Mouse (Mus musculus) MEL (cell line): ENCODE measurements around the gene Zbtb14. TPM values are rescaled to one million over a fixed set of nuclear protein-coding genes. Genes with fewer than 3 reads are reported as not detected.

Experiments used
- DNase-seq: peaks from one replicate; pipeline ENCODE4 v3.0.0; 2011; ENCODE audit warnings: low read depth, low spot score
- H3K27ac ChIP-seq: 2 replicates; pipeline ENCODE4 v1.5.1; 2012; ENCODE audit warnings: low read depth, mild to moderate bottlenecking, control low read depth, low read length, moderate library complexity; ENCODE audit not compliant: control insufficient read depth
- H3K27me3 ChIP-seq, 2 experiments: fragments of 150-350 bp in 1 of 2; sonication (generic) in 1 of 2; 2 replicates each; pipeline ENCODE4 v1.6.1; 2012; ENCODE audit warnings: low read length in 2 of 2, mild to moderate bottlenecking in 2 of 2, improper control_type of control experiment in 1 of 2, moderate library complexity in 1 of 2; ENCODE audit not compliant: insufficient read depth in 2 of 2, control insufficient read depth in 1 of 2
- H3K36me3 ChIP-seq, 2 experiments: 2 replicates each; pipeline ENCODE4 v1.6.1; 2012 to 2014; ENCODE audit warnings: low read length in 2 of 2, improper control_type of control experiment in 1 of 2, inconsistent platforms in 1 of 2, mild to moderate bottlenecking in 1 of 2; ENCODE audit not compliant: insufficient read depth in 2 of 2, control insufficient read depth in 1 of 2
- H3K4me1 ChIP-seq, 2 experiments: fragments of 150-350 bp in 1 of 2; sonication (generic) in 1 of 2; 2 replicates each; pipeline ENCODE4 v1.6.1; 2012; ENCODE audit warnings: low read length in 2 of 2, improper control_type of control experiment in 1 of 2, mild to moderate bottlenecking in 1 of 2; ENCODE audit not compliant: insufficient read depth in 2 of 2, control insufficient read depth in 1 of 2
- H3K4me3 ChIP-seq, 2 experiments: fragments of 150-350 bp in 1 of 2; sonication (generic) in 1 of 2; 2 replicates each; pipeline ENCODE4 v1.5.1; 2012; ENCODE audit warnings: low read depth in 2 of 2, low read length in 2 of 2, mild to moderate bottlenecking in 2 of 2, moderate library complexity in 2 of 2, control low read depth in 1 of 2, improper control_type of control experiment in 1 of 2; ENCODE audit not compliant: control insufficient read depth in 1 of 2, insufficient read depth in 1 of 2
- H3K79me2 ChIP-seq: 2 replicates; pipeline ENCODE4 v1.6.1; 2012; ENCODE audit warnings: mild to moderate bottlenecking, low read length, moderate library complexity; ENCODE audit not compliant: control insufficient read depth, poor library complexity, insufficient read depth
- H3K9ac ChIP-seq: 2 replicates; pipeline ENCODE4 v1.6.1; 2012; ENCODE audit warnings: low read depth, mild to moderate bottlenecking, control low read depth, low read length, moderate library complexity; ENCODE audit not compliant: control insufficient read depth, poor library complexity, severe bottlenecking
- H3K9me3 ChIP-seq: fragments of 150-350 bp; sonication (generic); replicated peaks from 2 replicates; pipeline ENCODE4 v1.6.1; 2012; ENCODE audit warnings: mild to moderate bottlenecking, low read length, improper control_type of control experiment, moderate library complexity; ENCODE audit not compliant: insufficient read depth
- BHLHE40 ChIP-seq: IDR thresholded peaks from 2 replicates; pipeline ENCODE4 v1.6.1; 2012; ENCODE audit warnings: low read depth, mild to moderate bottlenecking, inconsistent platforms, low read length, improper control_type of control experiment, borderline replicate concordance
- CHD2 ChIP-seq: IDR thresholded peaks from 2 replicates; pipeline ENCODE4 v1.6.1; 2011; ENCODE audit warnings: low read length, improper control_type of control experiment
- EP300 ChIP-seq, 2 experiments: IDR thresholded peaks; 2 replicates each; pipeline ENCODE4 v1.6.1; 2011; ENCODE audit warnings: improper control_type of control experiment in 2 of 2, low read length in 2 of 2, low read depth in 1 of 2, mild to moderate bottlenecking in 1 of 2
- MAZ ChIP-seq: IDR thresholded peaks from 2 replicates; pipeline ENCODE4 v1.6.1; 2012; ENCODE audit warnings: low read depth, mild to moderate bottlenecking, inconsistent platforms, low read length, improper control_type of control experiment
- MEF2A ChIP-seq: IDR thresholded peaks from 2 replicates; pipeline ENCODE4 v1.6.1; 2014; ENCODE audit warnings: low read depth, mild to moderate bottlenecking, inconsistent platforms, low read length, improper control_type of control experiment; ENCODE audit not compliant: poor library complexity, insufficient replicate concordance, severe bottlenecking; ENCODE audit errors: extremely low read depth
- MXI1 ChIP-seq: IDR thresholded peaks from 2 replicates; pipeline ENCODE4 v1.6.1; 2011; ENCODE audit warnings: mild to moderate bottlenecking, low read depth, low read length, improper control_type of control experiment
- MYC ChIP-seq: IDR thresholded peaks from 2 replicates; pipeline ENCODE4 v1.6.1; 2011; ENCODE audit warnings: low read depth, mild to moderate bottlenecking, low read length, improper control_type of control experiment, moderate library complexity
- NELFE ChIP-seq: IDR thresholded peaks from 2 replicates; pipeline ENCODE4 v1.6.1; 2011; ENCODE audit warnings: low read depth, low read length, improper control_type of control experiment
- POLR2AphosphoS5 ChIP-seq: IDR thresholded peaks from 2 replicates; pipeline ENCODE4 v1.6.1; 2012; ENCODE audit warnings: low read depth, borderline replicate concordance, mild to moderate bottlenecking, inconsistent platforms, low read length, moderate library complexity, mixed read lengths
- RAD21 ChIP-seq: IDR thresholded peaks from 2 replicates; pipeline ENCODE4 v1.6.1; 2011; ENCODE audit warnings: mild to moderate bottlenecking, low read depth, low read length, improper control_type of control experiment
- RCOR1 ChIP-seq: IDR thresholded peaks from 2 replicates; pipeline ENCODE4 v1.6.1; 2012; ENCODE audit warnings: low read depth, mild to moderate bottlenecking, inconsistent platforms, low read length, improper control_type of control experiment
- USF1 ChIP-seq: IDR thresholded peaks from 2 replicates; pipeline ENCODE4 v1.6.1; 2014; ENCODE audit warnings: low read depth, mild to moderate bottlenecking, inconsistent platforms, low read length, improper control_type of control experiment, moderate library complexity
- ZNF384 ChIP-seq: IDR thresholded peaks from 2 replicates; pipeline ENCODE4 v1.6.1; 2012; ENCODE audit warnings: low read depth, mild to moderate bottlenecking, inconsistent platforms, low read length, improper control_type of control experiment
- polyA plus RNA-seq, 2 experiments: library from polyadenylated mRNA; stranded (reverse) in 1 of 2; unstranded in 1 of 2; fragments of >175 nt in 1 of 2; fragments of >200 nt in 1 of 2; gene quantifications; 2 replicates each; pipeline versions ENCODE4 v1.2.1 to v1.2.4; 2012; ENCODE audit warnings: low replicate concordance in 2 of 2, low read depth in 1 of 2; ENCODE audit not compliant: insufficient read length in 2 of 2, insufficient read depth in 1 of 2, missing spikeins in 1 of 2
- total RNA-seq: library from RNA; depleted of rRNA; stranded (reverse); fragments of 300-350 nt; gene quantifications from 2 replicates; pipeline ENCODE4 v1.2.3, GENCODE M21; 2012

Gene Zbtb14
- total and polyA plus RNA-seq, 3 experiments, result 8.7 to 11.9 TPM; not detected in 1

- Histone ChIP-seq H3K36me3 (peaks cover 0 to 8% of the 10 kb centered on the region in 2 experiments; a peak in 2 of 4 replicates), H3K9me3 (no peaks in the 10 kb centered on the region), H3K4me3 (no peak overlapping the region), H3K4me1 (peaks cover 0 to 3% of the 10 kb centered on the region in 2 experiments; a peak in 2 of 4 replicates), H3K79me2 (peaks cover 13% of the 10 kb centered on the region), H3K27ac (no peak overlapping the region), H3K9ac (no peak overlapping the region), H3K27me3 (no peaks in the 10 kb centered on the region)
- TF ChIP-seq ZNF384 (no peak), MXI1 (peak; percentile 98)
- DNase-seq, result peak; percentile 38
Measured at GRCm38 (mm10) chr17:69421592-69421991, 38.7 kb downstream of the Zbtb14 start.

GRCm38 (mm10) chr17:69437836-69438235 is 55.0 kb downstream of the Zbtb14 start:
- Histone ChIP-seq H3K79me2 (no peaks in the 10 kb centered on the region), H3K27ac (no peak overlapping the region), H3K9me3 (no peaks in the 10 kb centered on the region), H3K36me3 (no peaks in the 10 kb centered on the region), H3K4me1 (no peaks in the 10 kb centered on the region), H3K4me3 (no peak overlapping the region), H3K27me3 (no peaks in the 10 kb centered on the region; a peak in 1 of 4 replicates), H3K9ac (no peak overlapping the region)
- no peak for DNase-seq
- no peak for TF ChIP-seq RCOR1
- TF ChIP-seq NELFE, result no peak
- no peak for TF ChIP-seq BHLHE40
- no peak for TF ChIP-seq MYC
- TF ChIP-seq USF1, result no peak

GRCm38 (mm10) chr17:69438486-69438885 is 55.6 kb downstream of the Zbtb14 start:
- Histone ChIP-seq H3K27me3 (no peaks in the 10 kb centered on the region; a peak in 1 of 4 replicates), H3K4me3 (no peak overlapping the region), H3K4me1 (no peaks in the 10 kb centered on the region), H3K79me2 (no peaks in the 10 kb centered on the region), H3K36me3 (no peaks in the 10 kb centered on the region), H3K27ac (no peak overlapping the region), H3K9ac (no peak overlapping the region), H3K9me3 (no peaks in the 10 kb centered on the region)
- TF ChIP-seq MEF2A (no peak), POLR2AphosphoS5 (no peak), NELFE (no peak), CHD2 (no peak), RAD21 (no peak), MAZ (no peak), EP300 (IDR thresholded peaks at IDR 0.05; ENCODE audit: low read depth in 1 of 2, low read length in 2 of 2) (no peak)
- no peak for DNase-seq
